Mouse (Mus musculus) midbrain, embryonic 16.5 days (tissue): ENCODE measurements around the gene Eif4g3. TPM values are rescaled to one million over a fixed set of nuclear protein-coding genes. Genes with fewer than 3 reads are reported as not detected.

Source experiments
- ATAC-seq: fragments of 200-750 bp; cut with Nextera tagmentation; 2 replicates; pipeline ENCODE4 v1.8.0; 2017; ENCODE audit warnings: moderate TSS enrichment
- H3K27ac ChIP-seq: fragments of 300-500 bp; sonication (generic); 2 replicates; pipeline ENCODE4 v1.5.1; 2014; ENCODE audit warnings: mild to moderate bottlenecking, low read length, mixed read lengths
- H3K27me3 ChIP-seq: fragments of 300-500 bp; sonication (generic); 2 replicates; pipeline ENCODE4 v1.6.1; 2014; ENCODE audit warnings: low read depth, low read length, mixed read lengths; ENCODE audit not compliant: control insufficient read depth, insufficient read depth
- H3K36me3 ChIP-seq: fragments of 300-500 bp; sonication (generic); 2 replicates; pipeline ENCODE4 v1.6.1; 2014; ENCODE audit warnings: mild to moderate bottlenecking, low read length, moderate library complexity, mixed read lengths; ENCODE audit not compliant: control insufficient read depth, insufficient read depth
- H3K4me1 ChIP-seq: fragments of 300-500 bp; sonication (generic); 2 replicates; pipeline ENCODE4 v1.6.1; 2014; ENCODE audit warnings: mild to moderate bottlenecking, low read length, mixed read lengths; ENCODE audit not compliant: control insufficient read depth, insufficient read depth
- H3K4me2 ChIP-seq: fragments of 300-500 bp; sonication (generic); 2 replicates; pipeline ENCODE4 v1.6.1; 2014; ENCODE audit warnings: mild to moderate bottlenecking, low read length, mixed read lengths
- H3K4me3 ChIP-seq: fragments of 300-500 bp; sonication (generic); 2 replicates; pipeline ENCODE4 v1.5.1; 2014; ENCODE audit warnings: low read depth, mild to moderate bottlenecking, low read length, moderate library complexity, mixed read lengths
- H3K9ac ChIP-seq: fragments of 300-500 bp; sonication (generic); 2 replicates; pipeline ENCODE4 v1.6.1; 2014; ENCODE audit warnings: low read depth, low read length, mixed read lengths
- H3K9me3 ChIP-seq: fragments of 300-500 bp; sonication (generic); replicated peaks from 2 replicates; pipeline ENCODE4 v1.6.1; 2014; ENCODE audit warnings: mild to moderate bottlenecking, low read length, mixed read lengths; ENCODE audit not compliant: control insufficient read depth, poor library complexity, severe bottlenecking
- WGBS: fragments of 180-500 bp; shearing (Covaris S2); extraction: QIAGEN DNeasy Blood & Tissue Kit; methylation state at CpG from one replicate; pipeline ENCODE4 v1.1.7; 2014; 5-methylcytosine and 5-hydroxymethylcytosine counted together
- polyA plus RNA-seq: library from polyadenylated mRNA; unstranded; fragments of >200 nt; fragmentation: Nextera tagmentation; extraction: Ambion mirVana; gene quantifications from 2 replicates; pipeline ENCODE4 v1.2.1, GENCODE M21; 2015

The Eif4g3 gene
- polyA plus RNA-seq, 1 experiment from 2014 or later = 48.7 TPM

DNA sequence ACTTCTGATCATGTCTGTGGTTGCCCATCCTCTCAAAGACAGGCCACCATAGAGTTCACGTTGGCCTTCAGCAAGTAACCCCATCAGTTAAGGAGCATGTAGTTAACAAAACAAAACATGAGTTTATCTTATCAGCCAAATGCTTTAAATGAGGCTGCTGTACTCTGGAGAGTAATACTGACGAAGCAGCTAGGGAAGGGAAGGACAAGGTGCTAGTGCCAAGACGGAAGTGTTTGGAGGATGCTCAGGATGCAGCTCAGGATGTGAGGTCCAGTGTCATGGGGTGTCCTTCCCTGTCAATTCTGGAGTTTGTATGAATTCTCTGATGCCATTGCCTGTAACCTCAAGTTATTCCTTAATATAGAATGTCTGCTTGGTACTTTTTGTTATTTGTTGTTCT is 75.0 kb downstream of the Eif4g3 start:
- no peak overlapping the region for H3K4me3 ChIP-seq
- H3K4me1 ChIP-seq = 0 out of 2 replicates have a peak, but pooled peaks cover 2% of the 10 kb centered on the region
- WGBS = 84% methylated on average over 3 of the region's 3 CpGs
- no peaks in the 10 kb centered on the region for H3K9me3 ChIP-seq
- no peaks in the 10 kb centered on the region for H3K27me3 ChIP-seq
- H3K4me2 ChIP-seq = no peak overlapping the region
- ATAC-seq = no peak
- no peak overlapping the region for H3K27ac ChIP-seq
- H3K9ac ChIP-seq = no peak overlapping the region
- H3K36me3 ChIP-seq = no peaks in the 10 kb centered on the region

DNA sequence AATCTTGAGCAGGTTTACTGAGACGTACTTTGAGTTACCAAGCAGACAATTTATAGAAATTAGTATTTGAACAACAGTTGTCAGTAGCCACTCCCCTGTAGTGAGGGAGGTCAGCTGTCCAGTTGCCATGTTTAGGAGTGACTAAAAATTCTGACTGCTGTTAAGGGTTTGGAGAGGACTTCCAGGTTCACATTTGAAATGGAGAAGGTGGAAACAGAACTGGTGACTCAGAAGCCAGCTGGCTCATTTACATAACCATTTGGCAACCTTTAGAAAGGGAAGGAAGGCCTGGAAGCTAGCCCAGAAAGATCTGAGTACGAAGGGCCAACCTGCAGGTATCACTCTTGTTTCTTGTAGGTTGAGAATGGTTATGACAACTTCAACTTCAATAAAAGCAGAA is 75.8 kb downstream of the Eif4g3 start:
- ATAC-seq = no peak
- H3K27me3 ChIP-seq = no peaks in the 10 kb centered on the region
- no peaks in the 10 kb centered on the region for H3K36me3 ChIP-seq
- 66% methylated on average over 2 of the region's 2 CpGs for WGBS
- no peaks in the 10 kb centered on the region for H3K9me3 ChIP-seq
- no peak overlapping the region for H3K9ac ChIP-seq
- H3K4me3 ChIP-seq = no peak overlapping the region
- H3K27ac ChIP-seq = no peak overlapping the region
- H3K4me1 ChIP-seq = peaks cover 5% of the 10 kb centered on the region; the same call in 1 of the 2 replicates
- H3K4me2 ChIP-seq = no peak overlapping the region

DNA sequence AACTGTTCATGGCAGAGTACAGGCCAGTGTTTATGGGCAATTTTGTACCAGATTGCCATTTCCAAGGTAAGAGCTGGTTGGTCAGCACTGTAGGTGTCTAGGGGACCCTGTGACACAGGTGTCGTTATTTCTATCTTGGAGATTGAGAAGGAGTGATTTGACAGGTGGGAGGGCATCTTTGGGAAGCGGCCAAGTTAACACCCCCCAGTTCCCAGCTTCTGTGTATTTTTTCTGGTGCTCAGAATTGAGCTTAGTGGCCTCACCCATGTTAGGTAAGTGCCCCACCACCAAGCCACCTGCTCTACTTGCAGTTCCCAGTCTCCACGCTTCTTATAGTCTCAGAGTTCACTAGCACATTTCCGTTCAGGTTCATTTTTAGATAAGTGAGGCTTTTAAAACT is 76.5 kb downstream of the Eif4g3 start:
- Histone ChIP-seq H3K27me3 (no peaks in the 10 kb centered on the region), H3K4me1 (peaks cover 7% of the 10 kb centered on the region; the same call in 1 of the 2 replicates), H3K4me3 (no peak overlapping the region), H3K36me3 (no peaks in the 10 kb centered on the region), H3K9ac (no peak overlapping the region), H3K27ac (no peak overlapping the region), H3K9me3 (no peaks in the 10 kb centered on the region), H3K4me2 (no peak overlapping the region)
- WGBS = 91% methylated on average over 4 of the region's 4 CpGs
- ATAC-seq = no peak

DNA sequence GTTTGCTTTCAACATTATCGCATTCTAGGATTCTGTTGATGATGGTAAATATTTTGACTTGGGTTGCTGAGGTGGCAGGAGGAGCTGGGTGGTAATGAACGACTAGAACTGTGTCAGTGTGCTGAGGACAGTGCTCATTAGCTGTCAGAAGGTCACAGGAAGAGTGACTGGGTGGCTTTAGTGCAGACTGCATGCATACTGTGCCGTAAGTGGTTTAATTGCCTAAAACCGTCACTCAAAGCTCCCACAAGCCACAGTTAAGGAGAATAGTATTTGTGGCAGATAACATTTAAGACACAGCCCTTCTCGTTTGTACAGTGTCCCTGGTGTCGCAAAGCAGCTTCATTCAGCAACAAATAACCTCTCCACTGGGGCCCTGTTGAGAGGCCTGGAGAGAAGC is 78.7 kb downstream of the Eif4g3 start:
- Histone ChIP-seq H3K4me3 (no peak overlapping the region), H3K4me1 (peaks cover 7% of the 10 kb centered on the region; the same call in 1 of the 2 replicates), H3K27me3 (no peaks in the 10 kb centered on the region), H3K4me2 (no peak overlapping the region), H3K9ac (no peak overlapping the region), H3K27ac (no peak overlapping the region), H3K9me3 (no peaks in the 10 kb centered on the region), H3K36me3 (no peaks in the 10 kb centered on the region)
- 58% methylated on average over 6 of the region's 6 CpGs for WGBS
- ATAC-seq = no peak

DNA sequence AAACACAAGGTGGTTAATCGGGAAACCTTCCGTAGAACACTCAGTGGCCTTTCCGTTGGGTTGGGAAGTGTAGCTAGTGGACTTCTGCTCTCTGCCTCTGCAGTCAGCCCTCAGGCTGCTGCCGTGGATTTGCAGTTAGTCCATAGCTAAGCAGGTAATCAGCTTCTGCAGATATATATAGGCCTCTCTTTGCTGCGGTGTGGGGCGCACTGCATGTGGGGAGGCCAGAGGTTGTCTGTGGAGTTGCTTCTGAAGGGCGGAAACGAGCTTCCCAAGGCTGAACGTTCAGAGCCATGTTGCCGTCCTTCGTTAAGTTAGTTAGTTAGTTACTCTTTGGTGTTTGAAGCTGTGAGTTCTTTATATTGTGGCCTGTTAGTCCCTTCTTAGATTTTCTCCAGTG is 80.3 kb downstream of the Eif4g3 start:
- Histone ChIP-seq H3K4me1 (peaks cover 7% of the 10 kb centered on the region; the same call in 1 of the 2 replicates), H3K9me3 (no peaks in the 10 kb centered on the region), H3K27ac (peak overlapping the region; percentile 33; the same call in 1 of the 2 replicates), H3K4me3 (no peak overlapping the region), H3K9ac (no peak overlapping the region), H3K27me3 (no peaks in the 10 kb centered on the region), H3K36me3 (no peaks in the 10 kb centered on the region), H3K4me2 (no peak overlapping the region)
- no peak for ATAC-seq
- WGBS = 89% methylated on average over 11 of the region's 11 CpGs

DNA sequence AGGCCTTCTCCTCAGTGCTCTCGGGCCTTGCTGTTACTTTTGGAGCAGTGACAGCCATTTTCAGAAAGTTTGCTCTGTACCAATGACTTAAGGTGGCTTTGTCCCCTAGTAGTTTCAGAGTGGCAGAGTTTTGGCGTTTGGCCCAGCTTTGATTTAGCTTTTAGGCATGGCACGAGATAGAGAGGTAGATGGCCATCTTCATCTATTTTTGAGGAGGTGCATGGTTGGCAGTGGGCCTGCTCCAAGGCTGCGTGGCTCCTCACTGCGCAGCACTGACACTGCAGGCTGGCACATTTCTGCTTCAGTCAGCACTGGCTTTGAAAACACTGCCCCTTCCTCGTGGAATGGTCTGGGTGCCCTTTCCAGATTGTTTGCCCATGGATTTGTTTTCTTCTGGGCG is 80.7 kb downstream of the Eif4g3 start:
- no peak overlapping the region for H3K4me3 ChIP-seq
- no peaks in the 10 kb centered on the region for H3K27me3 ChIP-seq
- peaks cover 7% of the 10 kb centered on the region; the same call in 1 of the 2 replicates for H3K4me1 ChIP-seq
- H3K9ac ChIP-seq = no peak overlapping the region
- H3K27ac ChIP-seq = peak overlapping the region; percentile 33; the same call in 1 of the 2 replicates
- H3K9me3 ChIP-seq = no peaks in the 10 kb centered on the region
- no peak overlapping the region for H3K4me2 ChIP-seq
- 82% methylated on average over 7 of the region's 7 CpGs for WGBS
- no peaks in the 10 kb centered on the region for H3K36me3 ChIP-seq
- ATAC-seq = no peak

DNA sequence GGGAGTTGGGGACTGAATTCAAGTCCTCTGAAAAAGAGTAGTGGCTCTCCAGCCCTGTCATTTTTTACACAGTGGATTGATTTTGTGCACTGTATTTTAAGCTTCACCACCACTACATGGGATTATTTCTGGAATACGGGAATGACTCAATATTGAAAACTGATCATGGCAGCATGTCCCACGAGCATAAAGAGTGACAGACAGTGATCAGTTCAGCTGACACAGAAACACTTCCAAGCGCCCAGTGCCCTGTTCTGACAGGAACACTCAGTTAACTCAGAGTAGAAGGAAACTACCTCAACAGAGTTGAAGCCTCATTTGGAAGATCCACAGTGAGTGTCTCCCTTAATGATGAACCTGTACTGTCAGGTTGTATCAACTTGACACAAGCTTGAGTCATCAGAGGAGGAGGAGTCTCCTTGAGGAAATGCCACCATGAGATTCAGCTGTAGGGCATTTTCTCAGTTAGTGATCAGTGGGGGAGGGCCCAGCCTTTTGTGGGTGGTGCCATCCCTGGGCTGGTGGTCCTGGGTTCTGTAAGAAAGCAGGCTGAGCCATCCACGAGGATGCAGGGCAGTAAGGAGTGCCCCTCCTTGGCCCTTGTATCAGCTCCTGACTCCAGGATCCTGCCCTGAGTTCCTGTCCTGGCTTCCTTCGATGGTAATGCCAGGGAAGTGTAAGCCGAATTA is 82.2 kb downstream of the Eif4g3 start:
- H3K9me3 ChIP-seq = no peaks in the 10 kb centered on the region
- no peaks in the 10 kb centered on the region for H3K36me3 ChIP-seq
- H3K9ac ChIP-seq = no peak overlapping the region
- no peaks in the 10 kb centered on the region for H3K27me3 ChIP-seq
- no peak overlapping the region for H3K4me3 ChIP-seq
- peaks cover 7% of the 10 kb centered on the region; the same call in 1 of the 2 replicates for H3K4me1 ChIP-seq
- WGBS = 73% methylated on average over 6 of the region's 6 CpGs
- 0 out of 2 replicates have a peak, but pooled peaks have one; percentile 36 for ATAC-seq
- H3K27ac ChIP-seq = no peak overlapping the region
- H3K4me2 ChIP-seq = no peak overlapping the region

DNA sequence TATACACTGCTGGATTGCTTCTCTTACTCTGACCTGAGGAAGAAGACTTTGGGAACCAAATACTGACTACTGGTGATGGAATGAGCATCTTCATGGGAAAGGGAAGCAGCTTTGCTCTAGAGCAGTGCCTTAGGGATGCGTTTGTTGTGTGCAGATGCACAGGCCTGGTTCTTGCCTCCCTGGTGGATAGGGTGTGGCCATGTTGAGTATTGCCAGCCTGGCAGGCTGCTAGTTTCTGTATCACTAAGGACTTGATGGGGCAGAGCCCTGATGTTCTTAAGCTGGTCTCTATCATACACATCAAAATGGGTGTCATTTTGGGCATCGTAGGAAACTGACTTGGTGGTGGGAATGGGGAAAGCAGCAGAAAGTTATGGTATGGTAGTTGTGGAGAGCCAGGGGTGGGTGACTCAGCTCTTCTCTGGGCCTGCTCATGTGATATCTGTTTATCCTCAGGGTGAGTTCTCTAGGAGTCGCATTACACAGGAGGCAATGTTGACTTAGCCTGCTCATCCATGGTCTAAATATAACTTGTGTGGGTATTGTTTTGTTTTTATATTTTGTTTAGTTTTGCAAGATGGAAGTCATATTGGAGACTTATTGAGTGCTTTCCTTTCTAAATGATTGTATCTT is 85.0 kb downstream of the Eif4g3 start:
- no peaks in the 10 kb centered on the region for H3K36me3 ChIP-seq
- peaks cover 13% of the 10 kb centered on the region for H3K4me1 ChIP-seq
- no peak overlapping the region for H3K27ac ChIP-seq
- H3K9me3 ChIP-seq = no peaks in the 10 kb centered on the region
- ATAC-seq = no peak
- no peak overlapping the region for H3K4me2 ChIP-seq
- H3K27me3 ChIP-seq = no peaks in the 10 kb centered on the region
- WGBS = 93% methylated on average over 3 of the region's 3 CpGs
- no peak overlapping the region for H3K4me3 ChIP-seq
- no peak overlapping the region for H3K9ac ChIP-seq

DNA sequence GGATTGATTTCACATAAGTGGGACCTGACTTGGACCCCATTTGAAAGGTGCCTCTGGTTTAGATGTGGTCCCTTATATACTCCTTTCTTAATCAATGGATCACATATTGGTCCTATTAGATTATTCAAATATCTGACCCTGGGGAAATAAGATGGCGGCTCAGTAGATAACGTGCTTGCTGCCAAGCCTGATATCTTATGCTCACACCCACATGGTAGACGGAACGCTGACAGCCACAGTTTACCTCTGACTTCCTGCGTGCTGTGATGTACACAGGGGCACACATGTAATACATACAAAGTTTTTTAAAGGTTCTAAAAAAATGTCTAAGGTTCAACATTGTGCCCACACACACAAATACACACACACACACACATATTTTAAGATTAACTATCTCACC is 86.4 kb downstream of the Eif4g3 start:
- Histone ChIP-seq H3K4me1 (peaks cover 9% of the 10 kb centered on the region), H3K4me2 (no peak overlapping the region), H3K9ac (no peak overlapping the region), H3K36me3 (no peaks in the 10 kb centered on the region), H3K27me3 (no peaks in the 10 kb centered on the region), H3K9me3 (no peaks in the 10 kb centered on the region), H3K27ac (no peak overlapping the region), H3K4me3 (no peak overlapping the region)
- ATAC-seq = no peak
- WGBS = 94% methylated on average over 5 of the region's 5 CpGs
